Mouse (Mus musculus): ENCODE results near the gene Tgif1. TPM values are rescaled to one million over a fixed set of nuclear protein-coding genes. Genes with fewer than 3 reads are reported as not detected.

Tgif1 gene
- total and polyA plus RNA-seq, 2 experiments from 2014 or later, result 4.2 to 5.8 TPM

DNA sequence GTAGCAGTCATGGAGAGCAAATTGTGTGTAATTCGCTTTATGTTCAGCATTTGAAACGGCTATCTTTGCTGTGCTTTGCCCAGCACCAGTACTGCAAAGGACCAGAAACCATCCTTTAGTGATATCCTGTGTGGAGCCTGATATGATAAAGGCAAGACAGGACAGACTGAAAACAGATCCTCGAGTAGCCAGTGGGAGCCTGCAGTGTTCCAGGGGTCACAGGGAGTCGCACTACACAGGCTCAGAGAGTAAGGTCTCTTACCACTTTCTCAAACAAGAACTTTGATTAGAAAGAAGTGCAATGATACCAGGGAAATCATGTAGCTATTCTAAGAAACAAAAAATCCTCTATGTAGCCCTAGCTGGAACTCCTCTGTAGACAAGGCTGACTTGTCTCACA, 58.1 kb downstream of the Tgif1 start:
- WGBS, result 77% methylated on average over 4 of the region's 4 CpGs
- Histone ChIP-seq H3K27me3 (ENCODE audit: insufficient read depth, low read length) (no peaks in the 10 kb centered on the region), H3K4me1 (ENCODE audit: insufficient read depth, low read length) (no peaks in the 10 kb centered on the region), H3K4me3 (ENCODE audit: low read depth, low read length) (no peak overlapping the region), H3K36me3 (ENCODE audit: insufficient read depth, low read length) (no peaks in the 10 kb centered on the region), H3K27ac (ENCODE audit: low read depth, low read length) (no peak overlapping the region), H3K9me3 (ENCODE audit: low read length) (no peaks in the 10 kb centered on the region), H3K9ac (replicated peaks; ENCODE audit: low read length, poor library complexity, severe bottlenecking) (no peak overlapping the region), H3K4me2 (ENCODE audit: low read depth, low read length, poor library complexity, severe bottlenecking) (no peak overlapping the region)
- TF ChIP-seq CTCF (IDR thresholded peaks at IDR 0.05), result no peak
- DNase-seq (ENCODE audit: low spot score) (no peak), ATAC-seq (ENCODE audit: low FRiP score) (no peak)

DNA sequence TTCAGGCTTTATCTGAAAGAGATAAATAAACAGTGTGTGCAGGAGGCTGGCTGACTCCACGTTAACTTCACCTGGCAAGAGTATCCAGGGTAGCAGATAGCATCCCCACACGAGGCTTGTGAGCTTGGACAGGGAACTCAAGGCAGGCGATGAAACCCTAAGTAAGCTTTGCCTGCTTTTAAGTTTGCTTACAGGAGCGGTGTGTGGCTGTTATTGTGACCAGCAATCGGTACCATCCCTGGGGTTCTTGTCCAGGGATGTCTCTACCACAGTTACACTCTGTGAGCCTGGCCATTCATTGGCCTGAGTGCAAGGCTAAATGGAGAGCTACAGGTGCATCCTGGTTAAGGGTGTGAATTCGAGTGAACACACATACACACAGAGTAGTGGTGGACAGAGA, 58.6 kb downstream of the Tgif1 start:
- 49% methylated on average over 6 of the region's 6 CpGs for WGBS
- H3K27ac ChIP-seq (ENCODE audit: low read depth, low read length), result no peak overlapping the region

DNA sequence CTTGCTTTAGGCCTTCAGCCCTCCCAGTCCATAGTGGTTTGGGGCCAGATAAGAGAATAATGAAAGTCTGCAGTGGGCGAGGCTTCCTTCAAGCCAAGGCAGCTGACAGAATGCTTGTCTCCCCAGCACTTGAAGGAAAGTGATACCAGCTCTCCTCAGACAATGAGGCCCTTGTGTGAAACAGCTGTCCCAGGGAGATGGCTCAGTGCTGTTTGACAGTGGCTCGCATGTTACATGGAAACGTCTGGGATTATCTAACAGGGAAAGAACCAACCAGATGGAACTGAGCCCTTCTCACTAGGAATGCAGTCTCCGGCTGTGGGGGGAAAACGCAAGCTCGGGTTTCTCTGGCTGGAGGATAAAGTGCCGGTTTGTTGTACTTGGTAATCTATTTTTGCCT, 59.1 kb downstream of the Tgif1 start:
- Histone ChIP-seq H3K36me3 (ENCODE audit: insufficient read depth, low read length) (0 out of 2 replicates have a peak, but pooled peaks cover 2% of the 10 kb centered on the region), H3K4me1 (ENCODE audit: insufficient read depth, low read length) (no peaks in the 10 kb centered on the region), H3K9me3 (ENCODE audit: low read length) (no peaks in the 10 kb centered on the region), H3K9ac (replicated peaks; ENCODE audit: low read length, poor library complexity, severe bottlenecking) (no peak overlapping the region), H3K27me3 (ENCODE audit: insufficient read depth, low read length) (no peaks in the 10 kb centered on the region), H3K4me2 (ENCODE audit: low read depth, low read length, poor library complexity, severe bottlenecking) (no peak overlapping the region), H3K4me3 (ENCODE audit: low read depth, low read length) (no peak overlapping the region), H3K27ac (ENCODE audit: low read depth, low read length) (no peak overlapping the region; the same call in 1 of the 2 replicates)
- peak; percentile 66 for DNase-seq (ENCODE audit: low spot score)
- no peak for TF ChIP-seq CTCF (IDR thresholded peaks at IDR 0.05)
- ATAC-seq (ENCODE audit: low FRiP score), result peak; percentile 52; the same call in 1 of the 2 replicates
- WGBS, result 13% methylated on average over 7 of the region's 7 CpGs

More for the DNA sequence above, 58.6 kb downstream of the Tgif1 start:
- H3K4me1 ChIP-seq (ENCODE audit: insufficient read depth, low read length), result no peaks in the 10 kb centered on the region
- H3K9ac ChIP-seq (replicated peaks; ENCODE audit: low read length, poor library complexity, severe bottlenecking), result no peak overlapping the region
- H3K27me3 ChIP-seq (ENCODE audit: insufficient read depth, low read length), result no peaks in the 10 kb centered on the region
- no peaks in the 10 kb centered on the region for H3K9me3 ChIP-seq (ENCODE audit: low read length)
- TF ChIP-seq CTCF (IDR thresholded peaks at IDR 0.05), result no peak
- H3K4me2 ChIP-seq (ENCODE audit: low read depth, low read length, poor library complexity, severe bottlenecking), result no peak overlapping the region
- no peak for DNase-seq (ENCODE audit: low spot score)
- H3K36me3 ChIP-seq (ENCODE audit: insufficient read depth, low read length), result 0 out of 2 replicates have a peak, but pooled peaks cover 2% of the 10 kb centered on the region
- no peak for ATAC-seq (ENCODE audit: low FRiP score)
- H3K4me3 ChIP-seq (ENCODE audit: low read depth, low read length), result no peak overlapping the region

MicroRNAs within 50 kb of the gene (microRNA counts, 519-probe panel; counts per million panel counts)
- microRNA mmu-miR-1195, result 528 counts per million, percentile 58 among the panel's probes with 10 or more counts

Small RNA genes lying within 50 kb of the gene (microRNA-seq; reads per million reads assigned to microRNA genes)
- gene Mir1195 (ENCODE audit: borderline number of aligned reads), result not detected

Other genes with a start within 250 kb of the Tgif1 start
- gene Myom1, start 149.1 kb upstream of the Tgif1 start, total RNA-seq (2014; rRNA removed), result 0.60 and 0.90 TPM in 2 replicates
- 0.66 and 1.2 TPM in 2 replicates for gene Myom1, start 149.1 kb upstream of the Tgif1 start, polyA plus RNA-seq (2015; fragmentation: Nextera tagmentation; extraction: Ambion mirVana)
- gene Myl12a, start 149.3 kb upstream of the Tgif1 start, total RNA-seq (2014; rRNA removed), result 39.9 and 40.9 TPM in 2 replicates
- gene Myl12a, start 149.3 kb upstream of the Tgif1 start, polyA plus RNA-seq (2015; fragmentation: Nextera tagmentation; extraction: Ambion mirVana), result 65.3 and 65.7 TPM in 2 replicates